Mouse (Mus musculus) heart, postnatal 36 days (tissue): ENCODE data around the gene Tyw1. TPM values are rescaled to one million over a fixed set of nuclear protein-coding genes. Genes with fewer than 3 reads are reported as not detected.

Experiments
- DNase-seq, 2 experiments: peaks; one replicate each; pipeline ENCODE4 v3.0.0; 2021 to 2022
- intact Hi-C: fragments of 180-260 bp; cut with DNase I; formaldehyde crosslinking; loops from one replicate; pipeline ENCODE4 v1.15.1; 2025
- total RNA-seq, 2 experiments: library from RNA; stranded (reverse); gene quantifications; 2 replicates each; pipeline ENCODE4 v1.2.3; 2021

Tyw1 gene
- total RNA-seq, 2 experiments from 2014 or later: 8.6 to 10.2 TPM

DNA sequence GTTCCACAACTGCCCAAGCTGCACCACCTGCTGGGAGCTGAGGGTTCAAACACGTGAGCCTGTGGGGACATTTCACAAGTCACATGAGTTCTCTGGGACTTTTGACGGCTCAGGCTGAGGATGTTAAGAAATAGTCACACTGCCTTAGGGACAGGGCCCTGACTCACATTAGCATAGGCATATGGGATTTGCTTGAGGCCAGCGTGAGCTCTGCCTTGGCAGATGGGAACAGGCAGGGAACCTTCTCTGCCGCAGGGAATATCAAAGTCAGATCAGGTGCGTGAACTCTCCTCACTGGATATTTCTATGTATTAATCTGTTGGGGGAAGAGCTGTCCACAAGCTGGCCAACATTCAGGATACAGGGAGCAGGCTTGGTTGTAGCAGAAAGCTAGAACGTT, 112.8 kb downstream of the Tyw1 start:
- intact Hi-C loops: no loop called here

DNA sequence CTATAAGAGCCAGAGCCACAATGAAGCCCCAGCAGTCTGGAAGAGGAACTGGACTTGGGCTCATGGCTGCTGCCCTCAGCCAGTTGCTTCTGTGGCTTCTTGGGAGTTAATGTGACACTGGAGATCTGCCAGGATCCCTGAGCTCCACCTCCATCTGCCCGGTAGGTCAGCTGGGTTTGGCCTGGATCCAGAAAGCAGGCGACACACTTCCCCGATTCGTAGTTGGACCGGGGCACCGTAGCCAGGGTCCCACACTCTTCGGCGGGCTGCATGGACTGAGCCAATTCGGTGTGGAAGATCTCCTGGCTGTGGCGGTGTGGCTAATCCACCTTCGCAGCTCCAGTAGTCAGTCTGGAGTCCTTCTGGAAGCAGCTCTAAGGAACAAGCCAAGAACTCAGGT, 113.8 kb downstream of the Tyw1 start, which contains the start of gene Caln1:
Gene Caln1 (plus strand): TSS at position 219 of the 400 bp plus-strand sequence.
- intact Hi-C loops: no loop called here
- no peak for DNase-seq

More for the DNA sequence above, 112.8 kb downstream of the Tyw1 start:
- no peak for DNase-seq

DNA sequence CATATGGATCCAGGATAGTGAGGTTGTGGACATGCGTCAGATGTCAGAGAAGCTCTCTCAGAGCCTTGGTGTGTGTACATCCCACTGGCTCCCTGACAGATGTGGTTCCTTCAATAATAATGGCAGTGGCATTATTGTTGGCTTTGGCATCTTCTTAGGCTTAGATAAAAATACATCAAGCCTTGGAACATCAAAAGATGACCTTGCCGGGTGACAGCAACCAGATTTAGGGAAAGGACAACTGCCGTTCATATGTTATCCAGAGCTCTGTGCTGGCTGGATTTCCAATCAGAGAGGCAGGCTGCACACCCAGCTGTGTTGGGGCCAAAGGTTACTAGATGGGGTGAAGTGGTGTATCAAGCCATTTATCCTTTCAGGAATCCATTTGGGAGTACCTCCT, 120.0 kb downstream of the Tyw1 start:
- intact Hi-C loops: no loop called here
- DNase-seq: no peak

DNA sequence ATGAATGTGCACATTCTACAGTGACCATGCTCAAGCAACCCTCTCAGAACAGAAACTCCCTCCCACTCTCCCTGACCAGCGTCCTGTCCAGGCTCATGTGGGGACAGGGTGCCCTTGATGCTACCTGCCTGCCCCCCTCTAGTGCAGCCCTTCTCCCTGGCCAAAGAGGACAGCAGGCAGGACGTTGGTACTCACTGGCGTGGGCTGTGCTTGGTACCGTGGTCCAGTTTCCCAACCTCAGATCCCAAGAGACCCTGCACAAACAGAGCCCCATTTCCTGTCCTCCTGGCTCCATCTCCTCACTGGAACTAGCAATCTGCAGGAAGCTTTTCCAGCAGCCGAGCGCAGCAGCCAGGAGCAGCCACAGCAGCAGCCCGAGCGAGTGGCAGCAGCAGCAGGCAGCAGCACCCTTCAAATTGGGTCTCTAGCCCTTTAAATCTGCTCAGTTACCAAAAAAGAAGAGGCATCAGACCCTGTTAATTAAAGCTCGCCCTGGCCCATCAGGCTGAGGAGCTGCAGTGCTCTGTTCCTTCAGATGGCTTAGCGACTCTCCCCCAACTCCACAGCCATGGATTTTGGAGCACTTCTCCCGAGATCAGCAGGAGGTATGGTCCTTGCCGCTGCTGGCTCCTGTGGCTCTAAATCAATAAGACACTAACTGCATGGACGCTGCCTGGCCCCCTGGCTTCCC, 128.9 kb downstream of the Tyw1 start, which contains the start of gene A330070K13Rik:
Gene A330070K13Rik (minus strand): TSS at position 410 of the 691 bp plus-strand sequence.
- DNase-seq: no peak
- intact Hi-C loops: no loop called here

DNA sequence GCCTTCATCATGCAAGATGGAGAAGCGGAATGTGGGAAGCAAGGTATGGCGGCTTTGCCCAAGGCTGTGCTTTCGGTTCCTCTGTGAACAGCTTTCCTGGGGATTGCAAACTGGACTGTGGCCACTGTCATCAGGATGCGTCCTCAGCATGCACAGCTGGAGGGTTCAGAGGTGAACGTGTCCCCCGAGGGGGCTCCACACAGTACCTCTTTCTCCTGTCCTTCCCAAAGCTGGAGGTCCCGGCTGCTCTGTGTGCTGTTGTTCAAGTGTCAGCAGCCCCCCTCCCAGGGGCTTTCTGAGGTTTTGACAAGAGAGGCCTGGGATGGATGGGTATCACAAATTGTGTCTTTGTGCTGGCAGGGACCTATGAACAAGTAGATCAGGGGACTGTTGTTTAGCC, 131.0 kb downstream of the Tyw1 start:
- intact Hi-C loops: no loop called here
- no peak for DNase-seq

Other genes with a start within 250 kb of the Tyw1 start
- gene Asl, start 226.4 kb upstream of the Tyw1 start, total RNA-seq: 1 to 10 TPM; 8.4 to 9.1 TPM
- 10 to 100 TPM; 14.2 to 14.4 TPM for gene Crcp, start 226.3 kb upstream of the Tyw1 start, total RNA-seq
- gene Tpst1, start 182.3 kb upstream of the Tyw1 start, total RNA-seq: 10 to 100 TPM; 12.0 to 12.8 TPM
- gene Kctd7, start 110.8 kb upstream of the Tyw1 start, total RNA-seq: 1 to 10 TPM; 1.8 to 2.9 TPM
- gene Rabgef1, start 83.8 kb upstream of the Tyw1 start, total RNA-seq: 10 to 100 TPM; 20.6 to 21.2 TPM
- gene Tmem248, start 38.5 kb upstream of the Tyw1 start, total RNA-seq: 10 to 100 TPM; 34.4 to 38.5 TPM
- 10 to 100 TPM; 47.1 to 49.6 TPM for gene Sbds, start 89 bp upstream of the Tyw1 start, total RNA-seq
- not detected for gene Caln1, start 113.8 kb downstream of the Tyw1 start, total RNA-seq
- gene A330070K13Rik, start 129.0 kb downstream of the Tyw1 start, total RNA-seq: not detected